Mouse (Mus musculus): ENCODE data around the gene Smarcc2.

- TF ChIP-seq MAX (IDR thresholded peaks at IDR 0.05), result no peak
- no peak for TF ChIP-seq CTCF (IDR thresholded peaks at IDR 0.05; ENCODE audit: control insufficient read depth, insufficient read depth, insufficient read length)
- no peak for TF ChIP-seq MYOG (IDR thresholded peaks at IDR 0.05; ENCODE audit: control insufficient read depth, extremely low read depth, insufficient read length)
- no peak for TF ChIP-seq MYOD1 (IDR thresholded peaks at IDR 0.05; ENCODE audit: control insufficient read depth, insufficient read length, low read depth)
- TF ChIP-seq USF1 (IDR thresholded peaks at IDR 0.05; ENCODE audit: low read depth), result no peak
These were observed 56.0 kb downstream of the Smarcc2 start for GRCm38 (mm10) chr10:128515044-128515443.

Data from C2C12 (cell line).